Mouse (Mus musculus): ENCODE data around the gene Zfp710.

Zfp710 gene

GRCm38 (mm10) chr7:80076961-80077716 lies 52.5 kb downstream of the Zfp710 start:
- in situ Hi-C loops (cut with MboI, MseI), result no loop called here

- in situ Hi-C loops (cut with MboI, MseI), result no loop called here
Observed at GRCm38 (mm10) chr7:80077801-80078200, 53.2 kb downstream of the Zfp710 start.

GRCm38 (mm10) chr7:80078792-80079301 lies 54.2 kb downstream of the Zfp710 start:
- in situ Hi-C loops (cut with MboI, MseI), result no loop called here

DNA sequence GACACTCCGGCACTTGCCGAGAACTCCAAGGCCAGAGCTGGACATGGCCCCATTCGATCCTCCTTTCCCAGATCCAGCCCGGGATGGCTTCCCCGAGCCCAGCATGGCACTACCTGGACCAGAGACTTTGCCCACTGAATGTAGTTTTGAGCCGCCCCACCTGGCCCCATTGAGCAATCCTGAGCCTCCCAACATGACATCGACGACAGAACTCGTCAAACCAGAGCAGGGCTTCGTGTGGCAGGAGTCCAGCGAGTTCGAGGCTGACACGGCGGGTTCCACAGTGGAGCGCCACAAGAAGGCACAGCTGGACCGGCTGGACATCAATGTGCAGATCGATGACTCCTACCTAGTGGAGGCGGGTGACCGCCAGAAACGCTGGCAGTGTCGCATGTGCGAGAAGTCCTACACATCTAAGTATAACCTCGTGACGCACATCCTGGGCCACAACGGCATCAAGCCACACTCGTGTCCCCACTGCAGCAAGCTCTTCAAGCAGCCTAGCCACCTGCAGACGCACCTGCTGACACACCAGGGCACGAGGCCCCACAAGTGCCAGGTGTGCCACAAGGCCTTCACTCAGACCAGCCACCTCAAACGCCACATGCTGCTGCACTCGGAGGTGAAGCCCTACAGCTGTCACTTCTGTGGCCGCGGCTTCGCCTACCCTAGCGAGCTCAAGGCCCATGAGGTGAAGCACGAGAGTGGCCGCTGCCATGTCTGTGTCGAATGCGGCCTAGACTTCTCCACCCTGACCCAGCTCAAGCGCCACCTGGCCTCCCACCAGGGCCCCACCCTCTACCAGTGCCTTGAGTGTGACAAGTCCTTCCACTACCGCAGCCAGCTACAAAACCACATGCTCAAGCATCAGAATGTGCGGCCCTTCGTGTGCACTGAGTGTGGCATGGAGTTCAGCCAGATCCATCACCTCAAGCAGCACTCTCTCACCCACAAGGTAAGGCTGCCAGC lies 57.3 kb downstream of the Zfp710 start:
- in situ Hi-C loops (cut with MboI, MseI), result no loop called here

DNA sequence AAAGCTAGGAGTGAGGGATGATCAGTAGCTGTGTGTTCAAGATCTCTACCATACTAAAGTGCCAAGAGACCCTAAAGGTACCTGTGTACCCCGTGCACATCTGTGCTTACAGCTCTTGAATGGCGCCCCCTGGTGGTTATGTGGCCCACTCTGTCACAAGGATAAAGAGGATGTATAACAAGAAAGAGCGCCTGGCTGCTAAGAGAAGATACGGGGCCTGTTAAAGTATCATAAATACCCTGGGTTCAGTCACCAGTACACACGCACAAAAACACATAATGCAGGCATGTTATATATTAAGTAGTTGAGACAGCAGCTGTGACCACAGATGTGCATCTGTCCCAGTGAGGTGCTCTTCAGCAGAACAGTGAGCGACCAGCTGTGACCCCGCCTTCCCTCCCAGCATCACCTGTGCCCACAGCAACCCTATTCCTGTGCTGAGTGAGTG lies 59.9 kb downstream of the Zfp710 start:
- in situ Hi-C loops (cut with MboI, MseI), result no loop called here

DNA sequence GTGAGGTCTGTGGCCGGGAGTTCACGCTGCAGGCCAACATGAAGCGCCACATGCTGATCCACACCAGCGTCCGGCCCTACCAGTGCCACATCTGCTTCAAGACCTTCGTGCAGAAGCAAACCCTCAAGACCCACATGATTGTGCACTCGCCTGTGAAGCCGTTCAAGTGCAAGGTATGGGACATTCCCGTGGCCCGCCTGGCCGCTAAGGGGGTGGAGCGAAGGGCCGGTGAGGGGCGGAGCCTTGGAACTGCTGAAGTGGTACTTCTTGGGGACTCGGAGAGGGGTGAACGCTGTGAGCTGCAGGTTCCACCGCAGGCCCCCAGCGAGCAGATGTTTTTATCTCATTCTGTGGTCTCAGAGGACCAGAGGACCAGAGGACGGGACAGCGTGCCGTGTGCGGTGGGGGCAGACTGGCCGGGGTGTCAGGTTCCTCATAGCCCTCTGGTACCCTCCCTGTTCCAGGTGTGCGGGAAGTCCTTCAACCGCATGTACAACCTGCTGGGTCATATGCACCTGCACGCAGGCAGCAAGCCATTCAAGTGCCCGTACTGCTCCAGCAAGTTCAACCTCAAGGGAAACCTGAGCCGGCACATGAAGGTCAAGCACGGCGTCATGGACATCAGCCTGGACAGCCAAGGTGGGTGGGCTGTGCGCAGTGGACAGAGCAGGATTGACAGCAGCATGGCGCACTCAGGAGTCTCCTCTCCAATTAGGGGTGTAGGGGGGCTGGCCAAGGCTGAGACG lies 61.5 kb downstream of the Zfp710 start:
- in situ Hi-C loops (cut with MboI, MseI), result no loop called here

DNA sequence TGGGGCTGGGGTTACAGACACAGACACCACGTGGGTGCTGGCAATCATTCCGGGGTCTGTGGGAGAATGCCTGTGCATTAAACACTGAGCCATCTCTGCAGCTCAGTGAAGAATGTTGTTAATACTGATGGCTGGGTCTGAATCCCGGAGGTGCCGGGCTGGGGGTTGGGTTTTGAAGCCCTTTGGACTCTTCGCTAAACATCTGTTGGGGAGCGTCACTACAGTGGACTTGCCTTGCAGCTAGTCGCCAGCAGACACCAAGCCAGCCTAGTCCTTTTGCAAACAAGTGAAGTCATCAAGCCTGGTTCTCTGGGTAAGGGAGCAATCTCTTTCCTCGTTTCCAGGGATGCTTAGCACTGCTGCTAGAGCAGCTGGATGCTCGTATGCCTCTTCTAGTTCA lies 63.6 kb downstream of the Zfp710 start:
- in situ Hi-C loops (cut with MboI, MseI), result no loop called here

DNA sequence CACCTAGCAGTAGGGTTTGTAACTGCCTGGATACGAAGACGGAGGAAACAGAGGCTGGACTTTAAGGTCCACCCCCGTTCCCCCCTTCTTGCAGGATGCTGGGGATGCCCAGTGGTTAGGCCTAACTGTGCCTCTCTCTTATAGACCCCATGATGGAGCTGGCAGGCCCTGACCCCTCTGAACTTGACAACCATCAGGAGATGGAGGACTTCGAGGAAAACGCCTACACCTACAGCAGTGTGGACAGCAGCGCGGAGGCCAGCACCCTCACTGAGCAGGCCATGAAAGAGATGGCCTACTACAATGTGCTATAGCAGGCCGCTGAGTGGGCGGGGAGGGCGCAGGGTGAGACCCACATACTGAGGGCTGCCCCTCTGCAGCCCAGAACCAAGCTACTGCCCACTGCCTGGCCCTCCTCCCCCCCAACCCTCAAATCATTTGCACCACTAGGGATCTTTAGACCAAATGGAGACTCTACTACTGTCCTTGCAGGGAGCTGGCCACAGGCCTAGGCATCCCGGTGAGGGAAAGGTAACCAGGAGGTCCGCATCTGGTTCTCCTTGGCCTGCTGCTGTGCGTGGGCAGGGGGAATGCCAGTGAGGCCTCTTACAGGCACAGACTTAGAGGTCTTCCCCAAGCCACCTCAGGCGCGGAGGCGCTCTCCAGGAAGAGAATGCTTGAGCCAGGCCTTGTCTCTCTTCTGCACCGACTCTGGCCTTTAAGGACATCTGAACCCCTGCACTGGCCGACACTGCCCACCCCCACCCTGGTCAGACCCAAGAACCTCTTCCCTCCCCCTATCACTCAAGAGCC lies 65.8 kb downstream of the Zfp710 start:
- in situ Hi-C loops (cut with MboI, MseI), result no loop called here

DNA sequence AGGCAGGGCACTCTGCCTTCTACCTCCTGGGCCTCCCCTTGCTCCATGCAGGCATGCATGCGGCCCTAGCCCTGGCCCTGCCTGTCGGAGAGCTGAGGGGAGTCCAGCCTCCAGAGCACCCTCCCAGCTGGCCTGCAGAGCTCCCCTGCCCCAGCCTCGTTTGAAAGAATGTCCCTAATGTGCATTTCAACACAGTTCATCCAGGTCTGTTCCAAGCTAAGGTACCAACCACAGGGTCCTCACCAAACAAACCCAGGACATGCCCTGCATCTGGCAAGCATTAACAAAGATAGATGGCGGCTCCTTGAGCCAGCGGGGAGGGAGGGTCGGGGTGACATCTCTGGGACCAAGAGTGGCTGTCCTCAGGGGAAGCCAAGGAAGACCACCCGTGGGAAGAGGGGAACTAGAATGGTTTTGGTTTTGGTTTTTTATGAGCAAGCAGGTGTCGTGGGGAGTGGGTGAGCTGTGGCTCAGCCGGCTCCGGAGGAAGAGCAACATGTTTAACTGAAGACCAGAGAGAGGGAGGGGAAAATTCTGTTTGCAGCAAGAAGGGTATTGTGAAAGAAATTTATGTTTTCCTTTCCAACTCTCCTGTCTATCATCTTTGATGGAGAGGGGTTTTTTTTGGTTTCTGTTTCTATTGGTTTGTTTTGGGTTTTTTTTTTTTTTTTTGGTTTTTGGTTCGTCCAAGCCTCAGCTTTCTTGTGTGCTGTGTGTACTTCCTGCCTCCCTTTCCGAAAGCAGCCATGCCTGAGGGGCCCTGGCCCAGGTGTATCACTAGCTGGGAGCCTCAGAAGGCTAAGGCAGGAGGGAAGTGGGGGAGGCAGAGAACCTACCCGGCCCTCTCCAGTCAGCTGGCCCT lies 66.6 kb downstream of the Zfp710 start:
- in situ Hi-C loops (cut with MboI, MseI), result no loop called here

DNA sequence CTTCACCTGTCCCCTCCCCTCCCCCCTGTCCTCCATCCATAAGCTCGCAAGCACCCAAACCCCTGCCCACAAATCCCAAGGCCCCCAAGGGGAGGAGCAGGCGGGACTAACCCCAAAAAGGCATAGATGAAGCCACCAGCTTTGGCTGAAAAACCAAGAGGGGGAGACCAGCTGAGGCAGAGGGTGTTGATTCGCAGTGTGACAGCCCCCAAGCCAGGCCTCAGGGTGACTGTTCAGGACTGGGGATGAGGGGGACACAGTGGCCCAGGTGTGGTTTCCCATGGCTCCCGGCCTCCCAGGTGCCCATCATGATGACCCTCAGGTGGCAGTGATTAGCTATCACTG lies 67.2 kb downstream of the Zfp710 start:
- in situ Hi-C loops (cut with MboI, MseI), result no loop called here

DNA sequence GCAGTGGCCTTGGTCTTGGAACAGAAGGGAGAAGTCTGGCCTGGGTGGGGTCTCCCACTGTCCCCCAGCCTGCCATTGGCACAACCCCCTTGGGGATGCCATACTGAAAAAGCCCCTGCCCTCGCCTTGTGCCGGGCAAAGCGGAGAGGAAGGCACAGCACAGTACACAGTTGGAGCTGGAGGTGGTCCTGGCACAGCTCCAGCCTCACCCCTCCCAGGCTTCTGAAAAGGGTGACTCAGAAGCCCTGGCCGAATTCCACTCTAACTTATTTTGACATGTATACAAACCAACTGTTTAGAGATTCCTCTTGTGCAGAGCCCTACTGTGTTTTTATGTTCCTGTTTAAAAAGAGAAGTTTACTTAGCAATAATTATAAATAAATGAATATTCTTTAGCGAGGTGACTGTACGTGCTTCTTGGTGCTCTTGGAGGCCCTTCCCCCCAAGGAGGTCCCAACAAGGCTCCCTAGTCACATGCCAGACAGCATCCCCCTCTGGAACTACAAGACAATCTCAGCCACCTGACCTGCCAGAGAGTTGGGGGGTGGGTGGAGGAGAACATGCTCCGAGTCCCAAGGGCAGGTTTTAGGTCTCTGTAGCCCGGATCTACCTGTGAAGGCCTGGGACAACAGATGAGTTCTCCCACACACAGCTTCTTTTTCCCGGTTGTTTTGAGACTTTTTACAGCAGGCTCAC lies 67.9 kb downstream of the Zfp710 start:
- in situ Hi-C loops (cut with MboI, MseI), result no loop called here

DNA sequence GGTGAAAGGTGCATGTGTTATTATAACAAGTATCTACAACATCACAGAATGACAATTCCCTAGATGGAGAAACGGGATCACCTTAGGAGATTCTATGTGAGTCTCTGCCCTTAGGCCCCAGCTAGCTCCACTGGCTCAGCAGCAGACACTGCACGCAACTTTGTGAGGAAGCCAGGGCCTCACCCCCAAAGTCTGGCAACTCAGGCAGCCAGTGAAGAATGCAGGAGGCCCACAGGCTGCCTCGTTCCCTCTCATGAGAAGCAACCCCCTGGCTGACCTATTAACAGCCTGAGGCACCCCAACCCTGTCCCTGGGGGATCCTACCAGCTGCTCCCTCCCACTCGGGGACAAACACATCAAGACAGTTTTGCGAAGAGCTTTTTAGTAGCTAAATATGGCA lies 69.9 kb downstream of the Zfp710 start:
- in situ Hi-C loops (cut with MboI, MseI), result no loop called here

DNA sequence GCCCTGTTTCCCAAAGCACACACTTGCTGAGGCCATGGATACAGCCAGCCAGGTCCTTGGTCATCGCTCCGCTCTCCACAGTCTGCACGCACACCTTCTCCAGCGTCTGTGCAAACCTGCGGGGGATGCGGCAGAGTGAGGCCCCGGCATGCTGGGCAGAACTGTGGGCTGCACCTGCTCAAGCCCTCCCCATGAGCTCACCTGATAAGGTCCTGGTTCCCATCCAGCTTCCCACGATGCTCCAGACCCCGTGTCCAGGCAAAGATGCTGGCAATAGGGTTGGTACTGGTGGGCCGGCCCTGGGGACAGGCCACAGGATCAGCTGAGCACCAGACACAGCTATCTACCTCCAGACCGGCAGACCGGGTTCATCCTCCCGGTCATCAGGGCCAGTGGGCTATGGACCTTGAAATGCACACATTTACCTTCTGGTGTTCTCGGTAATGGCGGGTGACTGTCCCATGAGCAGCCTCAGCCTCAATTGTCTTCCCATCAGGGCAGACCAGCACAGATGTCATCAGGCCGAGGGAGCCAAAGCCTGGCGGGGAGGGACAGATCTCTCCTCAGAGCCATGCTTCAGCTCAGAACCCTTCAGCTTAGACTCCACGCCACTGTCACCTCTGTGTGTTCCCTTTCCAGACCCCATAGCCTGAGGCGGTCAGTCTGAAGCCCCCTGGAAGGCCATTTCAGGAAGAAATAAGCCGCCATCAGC lies 71.1 kb downstream of the Zfp710 start:
- in situ Hi-C loops (cut with MboI, MseI), result loop anchor here (5.0 kb wide), 1 partner anchor 73 kb away; the partner anchor contains the start of gene Zfp710

GRCm38 (mm10) chr7:80098389-80098976 lies 73.9 kb downstream of the Zfp710 start:
- in situ Hi-C loops (cut with MboI, MseI), result loop anchor here (5.0 kb wide), 1 partner anchor 76 kb away; the partner anchor contains the start of gene Zfp710

- in situ Hi-C loops (cut with MboI, MseI), result no loop called here
Observed at GRCm38 (mm10) chr7:80103335-80103734, 78.7 kb downstream of the Zfp710 start.

- in situ Hi-C loops (cut with MboI, MseI), result no loop called here
Observed at GRCm38 (mm10) chr7:80105637-80106390, 81.2 kb downstream of the Zfp710 start.

GRCm38 (mm10) chr7:80106441-80106840 lies 81.8 kb downstream of the Zfp710 start:
- in situ Hi-C loops (cut with MboI, MseI), result no loop called here
